Mouse (Mus musculus) small intestine, adult 2 months (tissue): ENCODE results near the gene Pidd1. TPM values are rescaled to one million over a fixed set of nuclear protein-coding genes. Genes with fewer than 3 reads are reported as not detected.
A peak's percentile ranks its signal among the peaks of the same experiment; 100 is the strongest.
"Not testable (repeated sequence)": the region's sequence is repeated elsewhere in the genome, so short reads cannot be mapped to it uniquely, and the experiment has no call there.

Experiments
- H3K27ac ChIP-seq: fragments of 200-500 bp; 2 replicates; pipeline ENCODE4 v1.5.1; 2012; ENCODE audit warnings: low read depth, low read length, control low read depth, inconsistent platforms; ENCODE audit not compliant: insufficient read depth
- H3K27me3 ChIP-seq: fragments of 200-500 bp; 2 replicates; pipeline ENCODE4 v1.6.1; 2012; ENCODE audit warnings: mild to moderate bottlenecking, moderate library complexity, low read length, inconsistent platforms; ENCODE audit not compliant: control insufficient read depth, insufficient read depth
- H3K36me3 ChIP-seq: fragments of 200-500 bp; 2 replicates; pipeline ENCODE4 v1.6.1; 2012; ENCODE audit warnings: mild to moderate bottlenecking, low read length, control low read depth, inconsistent platforms; ENCODE audit not compliant: control insufficient read depth, insufficient read depth
- H3K4me1 ChIP-seq: fragments of 200-500 bp; 2 replicates; pipeline ENCODE4 v1.6.1; 2012; ENCODE audit warnings: low read length, inconsistent platforms, mixed read lengths; ENCODE audit not compliant: control insufficient read depth, insufficient read depth, insufficient read length
- H3K4me3 ChIP-seq: fragments of 200-500 bp; 2 replicates; pipeline ENCODE4 v1.5.1; 2012; ENCODE audit warnings: low read depth, mild to moderate bottlenecking, control low read depth, inconsistent platforms, low read length, moderate library complexity
- CTCF ChIP-seq: fragments of 200-500 bp; IDR thresholded peaks from 2 replicates; pipeline ENCODE4 v1.5.1; 2012; ENCODE audit warnings: low read depth, mild to moderate bottlenecking, control low read depth, inconsistent platforms, low read length, moderate library complexity, mixed read lengths; ENCODE audit not compliant: insufficient replicate concordance, insufficient read length; ENCODE audit errors: extremely low read depth
- POLR2A ChIP-seq: fragments of 200-500 bp; IDR thresholded peaks from 2 replicates; pipeline ENCODE4 v1.6.1; 2012; ENCODE audit warnings: low read depth, mild to moderate bottlenecking, control low read depth, inconsistent platforms, low read length, moderate library complexity
- WGBS: fragments of 180-500 bp; shearing (Covaris S2); methylation state at CpG from one replicate; pipeline ENCODE4 v1.1.7; 2018; 5-methylcytosine and 5-hydroxymethylcytosine counted together
- polyA plus RNA-seq: library from polyadenylated mRNA; depleted of rRNA; stranded (reverse); fragments of >200 nt; gene quantifications from 2 replicates; pipeline ENCODE4 v1.2.3, GENCODE M21; 2012

Gene Pidd1
- polyA plus RNA-seq, 1 experiment = 13.9 TPM

GRCm38 (mm10) chr7:141408833-141409232 is 35.0 kb downstream of the Pidd1 start:
- Histone ChIP-seq H3K4me1 (peaks cover 4% of the 10 kb centered on the region), H3K27me3 (no peaks in the 10 kb centered on the region), H3K4me3 (no peak overlapping the region), H3K27ac (no peak overlapping the region), H3K36me3 (peaks cover 7% of the 10 kb centered on the region)
- no peak for TF ChIP-seq POLR2A
- TF ChIP-seq CTCF = peak; percentile 91
- WGBS = 7% methylated on average over 11 of the region's 11 CpGs

- H3K27me3 ChIP-seq, H3K4me1 ChIP-seq, H3K4me3 ChIP-seq, H3K27ac ChIP-seq: not testable (repeated sequence)
- peaks cover 14% of the 10 kb centered on the region for H3K36me3 ChIP-seq
- WGBS = 96% methylated on average over 7 of the region's 7 CpGs
Measured at GRCm38 (mm10) chr7:141407670-141408069, 36.2 kb downstream of the Pidd1 start.

GRCm38 (mm10) chr7:141405466-141405865 is 38.4 kb downstream of the Pidd1 start:
- Histone ChIP-seq H3K36me3 (peaks cover 32% of the 10 kb centered on the region), H3K4me1 (peaks cover 4% of the 10 kb centered on the region), H3K4me3 (no peak overlapping the region), H3K27me3 (no peaks in the 10 kb centered on the region), H3K27ac (no peak overlapping the region)
- WGBS = 53% methylated on average over 4 of the region's 4 CpGs
- TF ChIP-seq POLR2A = no peak
- no peak for TF ChIP-seq CTCF

- WGBS = 33% methylated on average over 5 of the region's 5 CpGs
- Histone ChIP-seq H3K27me3 (no peaks in the 10 kb centered on the region), H3K4me1 (no peaks in the 10 kb centered on the region), H3K36me3 (peaks cover 50% of the 10 kb centered on the region), H3K4me3 (no peak overlapping the region), H3K27ac (no peak overlapping the region)
- TF ChIP-seq POLR2A (no peak), CTCF (peak; percentile 83; the same call in 1 of the 2 replicates)
Measured at GRCm38 (mm10) chr7:141403305-141403704, 40.5 kb downstream of the Pidd1 start.

- no peak overlapping the region for H3K27ac ChIP-seq
- TF ChIP-seq CTCF (no peak), POLR2A (no peak)
- WGBS = 39% methylated on average over 1 of the region's 1 CpGs
- peaks cover 9% of the 10 kb centered on the region for H3K4me1 ChIP-seq
- H3K4me3 ChIP-seq = no peak overlapping the region
- H3K27me3 ChIP-seq = no peaks in the 10 kb centered on the region
- H3K36me3 ChIP-seq = peaks cover 35% of the 10 kb centered on the region
Measured at GRCm38 (mm10) chr7:141395348-141395747, 48.5 kb downstream of the Pidd1 start.

GRCm38 (mm10) chr7:141394771-141395170 is 49.1 kb downstream of the Pidd1 start:
- WGBS = 17% methylated on average over 6 of the region's 6 CpGs
- no peak for TF ChIP-seq POLR2A
- peak; percentile 92; the same call in 1 of the 2 replicates for TF ChIP-seq CTCF
- no peak overlapping the region for H3K27ac ChIP-seq

GRCm38 (mm10) chr7:141394158-141394557 is 49.7 kb downstream of the Pidd1 start:
- H3K27ac ChIP-seq = peak overlapping the region; percentile 14; the same call in 1 of the 2 replicates
- H3K4me3 ChIP-seq = no peak overlapping the region
- peaks cover 17% of the 10 kb centered on the region for H3K4me1 ChIP-seq
- 26% methylated on average over 7 of the region's 7 CpGs for WGBS
- TF ChIP-seq POLR2A = no peak
- TF ChIP-seq CTCF = no peak
- peaks cover 25% of the 10 kb centered on the region for H3K36me3 ChIP-seq
- no peaks in the 10 kb centered on the region for H3K27me3 ChIP-seq

More at GRCm38 (mm10) chr7:141394771-141395170, 49.1 kb downstream of the Pidd1 start:
- H3K27me3 ChIP-seq = no peaks in the 10 kb centered on the region
- no peak overlapping the region for H3K4me3 ChIP-seq
- peaks cover 30% of the 10 kb centered on the region for H3K36me3 ChIP-seq
- peaks cover 12% of the 10 kb centered on the region for H3K4me1 ChIP-seq
